Mouse (Mus musculus) liver, adult 2 months (tissue): ENCODE data around the gene Itga8. TPM values are rescaled to one million over a fixed set of nuclear protein-coding genes. Genes with fewer than 3 reads are reported as not detected.

Experiments used
- DNase-seq: peaks from one replicate; pipeline ENCODE4 v3.0.0-alpha.2; 2011; ENCODE audit warnings: low read depth, low spot score; ENCODE audit errors: extremely low read depth
- H3K27ac ChIP-seq: fragments of 200-500 bp; replicated peaks from 2 replicates; pipeline ENCODE4 v1.5.1; 2012; ENCODE audit warnings: low read depth, mild to moderate bottlenecking, control low read depth, inconsistent platforms, low read length; ENCODE audit not compliant: insufficient read depth
- H3K27me3 ChIP-seq: fragments of 200-500 bp; 2 replicates; pipeline ENCODE4 v1.6.1; 2012; ENCODE audit warnings: mild to moderate bottlenecking, moderate library complexity, low read length, inconsistent platforms; ENCODE audit not compliant: control insufficient read depth, insufficient read depth
- H3K36me3 ChIP-seq: fragments of 200-500 bp; 2 replicates; pipeline ENCODE4 v1.6.1; 2012; ENCODE audit warnings: low read length, inconsistent platforms; ENCODE audit not compliant: control insufficient read depth, insufficient read depth
- H3K4me1 ChIP-seq: fragments of 200-500 bp; 2 replicates; pipeline ENCODE4 v1.6.1; 2011; ENCODE audit warnings: low read length; ENCODE audit not compliant: control insufficient read depth, insufficient read depth
- H3K4me3 ChIP-seq: fragments of 200-500 bp; 2 replicates; pipeline ENCODE4 v1.5.1; 2011; ENCODE audit warnings: low read depth, mild to moderate bottlenecking, control low read depth, low read length, moderate library complexity; ENCODE audit not compliant: insufficient read depth
- H3K79me2 ChIP-seq: fragments of 200-500 bp; 2 replicates; pipeline ENCODE4 v1.6.1; 2012; ENCODE audit warnings: inconsistent platforms, mild to moderate bottlenecking, low read length, moderate library complexity; ENCODE audit not compliant: control insufficient read depth, insufficient read depth
- H3K9ac ChIP-seq: fragments of 200-500 bp; 2 replicates; pipeline ENCODE4 v1.6.1; 2012; ENCODE audit warnings: low read depth, mild to moderate bottlenecking, control low read depth, inconsistent platforms, low read length
- CTCF ChIP-seq: fragments of 200-500 bp; IDR thresholded peaks from 2 replicates; pipeline ENCODE4 v1.5.1; 2011; ENCODE audit warnings: low read depth, low read length, control low read depth
- POLR2A ChIP-seq: fragments of 200-500 bp; IDR thresholded peaks from 2 replicates; pipeline ENCODE4 v1.6.1; 2011; ENCODE audit warnings: low read length, control low read depth; ENCODE audit not compliant: insufficient read depth; ENCODE audit errors: extremely low read depth
- WGBS: fragments of 180-500 bp; shearing (Covaris S2); methylation state at CpG from one replicate; pipeline ENCODE4 v1.1.7; 2018; 5-methylcytosine and 5-hydroxymethylcytosine counted together
- polyA plus RNA-seq: library from polyadenylated mRNA; depleted of rRNA; stranded (reverse); fragments of >200 nt; gene quantifications from 2 replicates; pipeline ENCODE4 v1.2.3, GENCODE M21; 2012
- total RNA-seq: library from RNA; depleted of rRNA; stranded (reverse); fragments of >200 nt; gene quantifications from 2 replicates; pipeline ENCODE4 v1.2.3, GENCODE M21; 2014

Gene Itga8
- total and polyA plus RNA-seq, 2 experiments = 1.8 to 5.2 TPM

DNA sequence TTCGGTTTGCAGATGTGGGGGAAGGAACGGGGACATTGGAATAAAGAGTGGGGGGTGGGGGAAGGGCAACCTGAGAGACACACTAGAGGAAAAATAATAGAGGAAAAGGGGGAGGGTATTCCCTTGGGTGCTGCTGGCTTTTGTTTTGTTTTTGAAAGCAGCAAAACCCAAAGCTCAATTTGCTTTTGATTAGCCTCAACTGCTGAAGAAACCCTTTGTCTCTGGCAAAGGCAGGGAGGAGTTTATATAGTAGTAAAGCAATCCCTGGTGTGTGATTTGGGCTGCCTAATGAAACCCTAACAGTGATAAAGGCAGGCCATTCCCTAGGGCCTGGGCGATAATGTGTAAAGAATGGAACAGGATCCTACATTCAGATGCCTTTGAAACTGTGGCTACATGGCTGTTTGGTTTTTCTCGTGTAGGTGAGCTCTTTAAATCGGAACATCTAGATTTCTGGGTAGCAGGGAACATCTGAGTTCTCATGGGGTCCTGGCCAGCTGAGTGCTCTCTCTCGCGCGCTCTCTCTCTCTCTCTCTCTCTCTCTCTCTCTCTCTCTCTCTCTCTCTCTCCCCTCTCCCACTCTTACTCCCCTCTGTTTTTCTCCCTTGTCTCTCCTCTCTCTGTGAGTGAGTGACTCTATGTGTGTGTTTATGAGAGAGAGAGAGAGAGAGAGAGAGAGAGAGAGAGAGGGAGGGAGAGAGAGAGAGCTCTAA is 26.8 kb upstream of the Itga8 start:
- Histone ChIP-seq H3K79me2 (no peaks in the 10 kb centered on the region), H3K27me3 (no peaks in the 10 kb centered on the region), H3K9ac (no peak overlapping the region), H3K4me1 (peaks cover 3% of the 10 kb centered on the region; the same call in 1 of the 2 replicates), H3K4me3 (no peak overlapping the region), H3K27ac (no peak overlapping the region), H3K36me3 (no peaks in the 10 kb centered on the region)
- no peak for DNase-seq
- TF ChIP-seq CTCF (no peak), POLR2A (no peak)
- WGBS = 45% methylated on average over 8 of the region's 8 CpGs

- TF ChIP-seq POLR2A = no peak
- no peak for TF ChIP-seq CTCF
- 53% methylated on average over 11 of the region's 11 CpGs for whole genome bisulfite sequencing
- H3K4me1 ChIP-seq = peaks cover 3% of the 10 kb centered on the region; the same call in 1 of the 2 replicates
- H3K27me3 ChIP-seq = no peaks in the 10 kb centered on the region
- DNase-seq = no peak
- no peak overlapping the region for H3K4me3 ChIP-seq
- H3K79me2 ChIP-seq = no peaks in the 10 kb centered on the region
- no peak overlapping the region for H3K27ac ChIP-seq
- H3K36me3 ChIP-seq = no peaks in the 10 kb centered on the region
- no peak overlapping the region for H3K9ac ChIP-seq
Measured at GRCm38 (mm10) chr2:12327691-12328354, 26.1 kb upstream of the Itga8 start.

DNA sequence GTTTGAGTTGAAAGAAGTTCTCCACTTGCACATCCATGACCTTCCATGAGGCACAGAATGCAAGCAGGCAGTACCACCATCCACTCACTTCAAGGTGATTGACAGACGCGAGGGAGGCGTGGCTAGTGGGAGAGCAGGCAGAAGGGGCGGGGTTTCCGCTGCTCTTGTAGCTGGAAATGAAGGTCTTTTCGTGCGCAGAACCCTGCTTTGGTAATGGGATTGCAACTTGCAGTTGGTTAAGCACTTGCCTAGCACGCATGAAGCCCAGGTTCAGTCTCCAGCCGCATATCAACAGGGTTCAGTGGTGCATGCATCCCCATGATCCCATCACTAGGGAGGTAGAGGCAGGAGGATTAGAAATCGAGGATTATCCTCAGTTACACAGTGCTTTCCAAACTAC is 25.5 kb upstream of the Itga8 start:
- Histone ChIP-seq H3K4me1 (peaks cover 3% of the 10 kb centered on the region; the same call in 1 of the 2 replicates), H3K27ac (no peak overlapping the region), H3K4me3 (no peak overlapping the region), H3K9ac (no peak overlapping the region), H3K27me3 (no peaks in the 10 kb centered on the region), H3K79me2 (no peaks in the 10 kb centered on the region), H3K36me3 (no peaks in the 10 kb centered on the region)
- TF ChIP-seq POLR2A (no peak), CTCF (no peak)
- WGBS = 22% methylated on average over 10 of the region's 10 CpGs
- no peak for DNase-seq

- Histone ChIP-seq H3K4me3 (no peak overlapping the region), H3K4me1 (peaks cover 3% of the 10 kb centered on the region; the same call in 1 of the 2 replicates), H3K27ac (no peak overlapping the region), H3K79me2 (no peaks in the 10 kb centered on the region), H3K36me3 (no peaks in the 10 kb centered on the region), H3K9ac (no peak overlapping the region), H3K27me3 (no peaks in the 10 kb centered on the region)
- DNase-seq = no peak
- TF ChIP-seq POLR2A (no peak), CTCF (no peak)
- WGBS = 79% methylated on average over 2 of the region's 2 CpGs
Measured at GRCm38 (mm10) chr2:12325868-12326267, 24.1 kb upstream of the Itga8 start.

DNA sequence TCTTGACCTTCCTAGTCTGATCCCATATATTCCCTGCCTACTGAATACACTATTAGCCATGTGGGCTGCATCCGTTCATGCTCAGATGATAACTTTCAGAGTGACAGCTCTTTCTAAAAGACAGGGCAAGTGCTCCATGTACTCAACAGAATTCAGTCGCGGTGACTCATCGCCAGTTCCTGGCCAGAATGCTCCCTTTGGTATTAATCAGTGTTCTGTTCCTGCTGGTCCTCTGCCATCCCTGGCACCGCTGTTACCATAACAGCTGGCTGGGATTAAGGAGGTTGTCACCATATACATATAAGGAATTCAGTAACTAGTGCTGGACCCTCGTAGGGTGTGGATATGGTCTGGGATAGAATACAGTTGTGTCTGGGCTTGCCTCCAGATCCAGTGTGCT is 23.7 kb upstream of the Itga8 start:
- Histone ChIP-seq H3K36me3 (no peaks in the 10 kb centered on the region), H3K9ac (no peak overlapping the region)
- DNase-seq = peak; percentile 7

DNA sequence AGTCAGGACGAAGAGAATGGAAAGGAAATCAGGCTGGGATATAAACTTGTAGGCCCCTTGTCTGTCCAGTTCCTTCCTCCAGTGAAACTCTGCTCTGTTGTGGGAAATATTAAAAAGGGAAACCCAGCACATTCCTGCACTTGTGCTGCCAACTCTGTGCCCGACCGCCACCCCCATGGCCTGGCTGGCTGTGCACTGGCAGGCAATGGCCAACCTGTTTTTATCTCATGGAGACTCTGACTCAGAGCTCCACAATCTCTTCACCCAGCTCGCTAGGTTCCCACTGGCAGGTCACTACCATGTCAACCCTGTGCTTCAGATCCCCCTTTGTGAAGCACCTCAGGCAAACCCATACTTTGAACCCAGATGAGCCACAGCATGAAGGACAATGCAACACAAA is 19.2 kb upstream of the Itga8 start:
- Histone ChIP-seq H3K4me3 (no peak overlapping the region), H3K27ac (no peak overlapping the region), H3K79me2 (no peaks in the 10 kb centered on the region), H3K27me3 (no peaks in the 10 kb centered on the region), H3K4me1 (no peaks in the 10 kb centered on the region), H3K36me3 (no peaks in the 10 kb centered on the region), H3K9ac (no peak overlapping the region)
- WGBS = 78% methylated on average over 4 of the region's 4 CpGs
- no peak for DNase-seq
- no peak for TF ChIP-seq POLR2A
- no peak for TF ChIP-seq CTCF

More for the DNA sequence above, 23.7 kb upstream of the Itga8 start:
- H3K4me3 ChIP-seq = no peak overlapping the region
- no peak overlapping the region for H3K27ac ChIP-seq
- H3K79me2 ChIP-seq = no peaks in the 10 kb centered on the region
- H3K4me1 ChIP-seq = peaks cover 3% of the 10 kb centered on the region; the same call in 1 of the 2 replicates
- no peaks in the 10 kb centered on the region for H3K27me3 ChIP-seq
- no peak for TF ChIP-seq CTCF
- TF ChIP-seq POLR2A = no peak
- 71% methylated on average over 6 of the region's 6 CpGs for WGBS
